Mouse (Mus musculus): ENCODE measurements around the gene Mad1l1.
A peak's percentile ranks its signal among the peaks of the same experiment; 100 is the strongest.

Gene Mad1l1

DNA sequence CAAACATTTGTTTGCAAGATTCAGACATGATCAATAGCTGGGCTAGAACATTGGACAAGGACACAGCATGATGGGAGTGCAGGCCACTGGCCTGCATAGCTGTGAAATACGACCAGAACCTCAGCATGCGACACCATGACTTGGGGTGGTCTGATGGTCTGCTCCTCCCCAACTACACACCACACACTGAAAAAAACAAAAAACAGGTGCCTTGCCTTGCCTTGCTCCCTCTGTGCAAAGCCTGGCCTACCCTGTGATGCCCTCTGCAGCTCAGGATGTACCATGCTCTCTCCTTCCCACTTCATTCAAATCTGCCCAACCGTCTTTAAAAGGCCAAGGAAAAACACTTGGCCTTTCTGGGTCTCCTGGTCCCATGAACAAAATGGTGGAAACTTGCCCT, 63.3 kb downstream of the Mad1l1 start:
- DNase-seq: no peak

DNA sequence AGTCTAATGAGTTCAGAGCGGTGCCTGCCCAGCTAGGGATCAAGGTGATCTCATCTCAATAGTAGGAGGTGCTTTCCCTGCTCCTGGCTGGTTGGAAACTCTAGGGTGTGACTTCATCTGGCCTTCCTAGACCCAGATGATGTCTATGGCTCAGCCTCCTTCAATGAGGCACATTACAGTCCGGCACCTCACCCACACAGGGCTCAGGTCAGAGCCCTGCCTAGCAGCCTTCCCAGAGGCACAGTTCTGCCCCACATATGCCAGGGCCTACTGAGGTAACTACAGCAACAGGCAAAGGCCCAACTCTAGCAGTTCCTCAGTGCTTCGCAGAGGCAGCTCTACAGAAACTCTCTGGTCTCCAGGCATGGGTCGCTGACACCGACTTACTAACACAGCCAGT, 63.9 kb downstream of the Mad1l1 start:
- DNase-seq: no peak

DNA sequence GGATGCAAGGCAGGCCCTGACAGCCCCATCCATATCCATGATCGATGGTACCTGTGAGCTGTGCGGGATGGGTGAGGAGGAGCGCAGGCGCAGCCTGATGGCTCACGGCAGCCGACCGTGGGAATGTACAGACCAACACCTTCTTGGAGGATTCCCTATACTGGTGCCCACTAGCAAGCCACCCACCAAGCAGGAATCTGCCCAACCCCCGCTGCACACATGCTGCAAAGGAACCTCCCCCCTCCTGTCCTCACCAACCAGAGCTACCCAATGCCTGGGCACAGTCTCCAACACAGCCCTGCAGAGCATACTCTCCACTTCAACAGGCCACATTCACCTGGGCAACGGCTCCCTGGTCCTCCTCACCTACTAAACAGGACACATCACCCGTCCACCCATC, 64.7 kb downstream of the Mad1l1 start:
- DNase-seq: no peak

DNA sequence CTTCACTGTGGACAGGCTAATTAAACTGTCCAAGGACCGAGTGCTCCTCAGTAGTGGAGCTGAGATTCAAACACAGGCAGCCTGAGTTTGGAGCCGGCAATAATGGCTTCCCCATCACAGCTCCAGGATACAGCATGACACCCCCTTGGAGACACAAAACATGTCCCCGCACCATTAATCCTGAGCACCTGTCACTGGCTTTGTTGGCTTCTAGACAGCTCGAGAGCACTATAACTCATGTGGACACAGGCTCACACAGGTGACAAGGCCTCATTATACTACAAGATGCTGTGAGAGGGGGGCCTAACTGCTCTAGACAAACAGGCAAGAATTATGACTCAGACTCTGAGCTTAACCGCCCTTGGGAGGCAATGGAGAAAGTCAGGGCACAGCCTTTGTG, 66.1 kb downstream of the Mad1l1 start:
- DNase-seq: no peak

DNA sequence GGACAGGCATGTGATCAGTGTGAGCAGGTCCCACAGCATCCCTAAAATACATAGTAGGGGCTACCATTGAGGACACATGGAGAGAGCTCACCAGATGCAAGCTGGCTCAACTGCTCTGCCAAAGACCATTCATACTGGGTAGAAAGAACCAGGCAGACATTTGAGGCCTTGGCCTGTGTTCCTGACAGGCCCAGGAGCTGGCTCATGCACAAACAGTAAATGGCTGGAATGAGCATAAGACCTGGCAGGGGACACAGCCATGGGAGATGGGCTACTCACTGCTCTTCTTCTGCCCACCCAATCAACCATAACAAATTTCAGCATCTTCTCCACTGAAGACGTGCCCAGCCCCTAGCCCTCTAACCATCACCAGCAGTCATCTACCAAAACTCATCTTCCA, 66.7 kb downstream of the Mad1l1 start:
- no peak for DNase-seq

DNA sequence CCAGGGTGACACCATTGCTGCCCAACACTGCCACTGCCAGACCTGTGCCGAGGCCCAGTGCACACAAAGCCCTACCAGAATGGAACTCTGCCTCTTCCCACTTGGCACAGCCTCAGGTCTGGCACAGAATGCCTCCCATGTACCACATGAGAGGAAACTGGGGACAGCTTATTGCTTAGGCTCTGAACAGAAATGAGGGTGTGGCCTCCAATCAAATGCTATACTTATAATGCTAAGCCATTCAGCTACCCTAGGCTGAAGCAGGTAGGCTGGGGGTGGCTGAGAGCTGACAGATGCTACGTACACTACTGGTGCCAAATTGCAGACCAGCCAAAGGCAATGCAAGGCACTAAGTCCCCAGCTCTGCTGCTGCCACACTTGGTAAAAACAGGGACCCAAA, 69.4 kb downstream of the Mad1l1 start:
- no peak for DNase-seq

DNA sequence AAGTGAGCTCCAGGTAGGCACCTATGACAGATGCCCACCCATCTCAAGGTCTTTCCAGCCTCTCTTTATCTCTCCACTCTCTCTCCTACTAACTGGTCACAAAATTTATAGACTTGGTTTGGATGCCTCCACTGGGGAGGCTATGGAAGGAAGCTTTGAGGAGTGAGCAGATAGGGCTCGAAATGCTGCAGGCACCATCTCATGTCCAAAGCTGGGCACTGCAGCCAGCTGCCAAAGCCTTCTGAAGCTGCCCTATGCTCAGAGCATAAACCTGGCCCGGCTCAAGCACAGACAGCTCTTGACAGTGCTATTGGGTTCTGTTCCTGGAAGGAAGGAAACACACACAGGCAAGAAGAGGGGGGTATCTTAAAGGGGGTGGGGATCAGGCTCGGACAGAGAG, 71.0 kb downstream of the Mad1l1 start:
- DNase-seq: no peak

DNA sequence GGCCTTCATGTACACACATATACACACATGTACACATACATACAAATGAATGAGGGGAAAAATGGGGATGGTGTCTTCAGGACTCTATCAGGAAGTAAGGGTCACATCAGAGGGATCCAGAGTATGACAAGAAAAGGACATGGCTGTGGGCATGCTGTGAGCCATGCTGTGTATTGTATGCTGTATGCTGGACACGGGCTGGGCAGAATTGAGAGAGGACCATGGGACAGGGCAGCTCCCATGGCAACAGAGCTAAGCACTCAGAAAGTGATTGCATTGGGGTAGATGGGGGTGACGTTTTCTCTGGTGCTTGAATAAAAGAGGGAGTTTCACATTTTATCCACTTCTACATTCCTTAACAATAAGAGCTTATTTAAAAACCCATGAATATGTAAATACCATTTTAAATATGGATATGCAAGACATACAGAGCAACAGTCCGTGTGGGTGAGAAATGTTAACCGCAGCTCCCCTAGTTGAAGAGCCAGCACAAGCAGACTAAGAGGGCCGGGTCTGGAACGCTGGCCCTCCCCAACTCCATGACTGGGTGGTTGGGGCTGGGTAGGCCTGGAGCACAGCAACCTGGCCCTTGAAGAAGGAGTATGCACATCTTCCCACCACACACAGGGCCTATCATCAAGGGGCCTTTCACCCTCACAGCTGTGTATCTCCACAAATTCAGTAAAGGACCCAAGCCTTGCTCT, 71.8 kb downstream of the Mad1l1 start:
- no peak for DNase-seq

DNA sequence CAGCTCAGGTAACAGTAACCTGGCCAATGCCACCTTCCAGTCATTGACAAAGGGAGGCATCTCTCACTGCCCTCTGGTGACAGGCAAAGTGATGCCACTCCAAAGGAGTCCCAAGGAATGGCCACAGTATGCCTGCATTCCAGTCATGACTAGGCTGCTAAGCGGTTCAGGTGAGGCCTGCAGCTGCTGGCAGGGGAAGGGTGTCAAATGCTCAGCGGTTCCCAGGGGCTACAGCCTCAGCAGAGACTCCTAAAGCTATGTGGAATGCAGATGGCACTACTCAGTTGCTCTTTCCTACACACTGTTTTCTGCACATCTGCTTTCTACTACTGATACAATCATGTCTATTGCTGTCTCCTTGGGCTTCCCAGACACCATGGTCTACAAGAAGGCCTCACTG, 73.3 kb downstream of the Mad1l1 start:
- no peak for DNase-seq

DNA sequence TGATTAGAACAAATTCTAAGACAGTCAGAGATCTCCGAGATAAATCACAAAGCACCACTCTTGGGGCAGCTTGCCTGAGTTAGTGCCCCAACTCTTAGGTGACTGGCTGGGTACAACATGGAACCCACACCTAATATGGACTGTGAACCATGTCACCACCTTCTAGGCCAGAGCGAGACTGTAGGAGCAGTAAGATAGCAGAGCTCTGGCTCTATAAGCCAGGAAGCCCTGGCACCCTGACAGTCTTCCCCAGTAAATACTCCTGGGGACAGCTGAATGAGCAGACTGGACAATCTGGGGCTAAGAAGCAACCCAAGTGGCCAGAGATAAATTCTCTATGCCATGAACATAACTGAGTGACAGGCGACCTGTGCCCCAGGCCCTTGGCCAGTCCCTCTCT, 81.1 kb downstream of the Mad1l1 start:
- no peak for DNase-seq

DNA sequence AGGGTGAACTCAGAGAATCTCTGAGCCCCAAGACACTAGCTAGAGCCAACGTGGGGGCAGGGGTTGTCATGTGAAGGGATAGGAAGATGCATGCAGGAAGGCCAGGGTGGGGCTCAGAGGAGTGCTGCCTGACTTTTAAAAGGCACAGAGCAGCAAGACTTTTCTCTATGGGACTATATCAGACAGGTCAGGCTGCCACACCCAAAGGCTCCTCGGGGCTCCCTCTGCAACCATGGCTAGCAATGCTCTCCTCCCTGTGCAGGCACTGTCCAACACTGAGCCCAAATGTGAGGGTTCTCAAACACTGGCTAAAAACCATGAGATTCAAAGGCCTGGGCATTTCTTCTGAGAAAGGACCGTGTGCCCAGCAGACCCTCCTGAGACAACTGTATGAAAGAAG, 82.5 kb downstream of the Mad1l1 start:
- DNase-seq: peak; percentile 23

DNA sequence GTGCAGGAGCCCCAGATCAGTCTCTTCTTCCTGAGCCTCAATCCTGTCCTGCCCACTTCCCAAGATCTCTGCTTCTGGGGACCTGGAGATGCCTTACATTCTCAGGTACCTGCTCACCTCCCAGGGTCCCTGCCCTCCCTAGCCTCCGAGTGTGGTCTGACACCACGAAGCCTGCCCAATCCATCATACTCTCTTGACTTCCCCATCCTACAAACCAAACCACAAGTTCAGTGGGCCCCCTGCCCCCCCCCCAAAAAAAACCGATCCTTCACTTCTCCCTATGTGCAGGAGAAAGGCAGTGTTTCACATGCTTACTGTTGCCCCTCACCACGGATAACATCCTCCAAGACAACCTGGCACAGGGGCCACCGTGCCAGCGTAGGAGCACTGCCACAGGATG, 90.5 kb downstream of the Mad1l1 start:
- DNase-seq: no peak

DNA sequence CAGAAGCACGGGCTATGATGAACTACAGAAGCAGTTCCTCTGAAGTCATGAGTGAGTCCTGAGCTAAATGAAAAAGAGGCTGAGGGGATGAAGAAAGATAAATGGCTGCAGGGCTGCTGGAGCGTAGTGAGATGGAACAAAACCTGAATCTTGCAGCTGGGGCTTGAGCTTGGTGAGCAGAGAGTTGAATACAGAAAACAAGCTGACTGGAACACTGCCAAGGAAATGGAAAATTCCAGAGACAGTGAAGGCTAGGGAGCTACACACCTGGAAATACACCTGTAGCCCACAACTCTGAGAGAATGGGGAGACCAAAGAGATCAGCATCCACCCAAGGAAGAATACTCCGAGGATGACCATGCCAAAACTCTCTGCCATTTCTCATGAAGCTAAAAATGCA, 93.0 kb downstream of the Mad1l1 start:
- no peak for DNase-seq

DNA sequence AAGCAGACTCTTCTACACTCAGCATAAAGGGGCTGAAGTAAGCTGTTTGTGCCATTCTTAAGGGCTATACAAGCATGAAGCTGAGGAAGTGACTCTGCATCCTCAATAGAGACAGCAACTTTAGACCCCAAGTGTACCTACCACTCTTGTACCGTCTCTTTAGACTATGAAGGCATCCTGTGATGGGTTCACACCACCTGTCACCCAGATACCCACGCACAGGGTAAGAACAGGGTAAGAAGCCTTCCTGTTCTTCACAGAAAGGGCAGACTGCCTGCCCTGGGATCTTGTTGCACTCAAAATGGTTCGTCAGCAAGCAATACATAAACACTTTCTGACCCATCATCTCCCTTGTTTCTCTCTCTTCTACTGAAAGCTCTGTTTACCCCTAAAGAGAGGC, 94.5 kb downstream of the Mad1l1 start:
- DNase-seq: no peak

DNA sequence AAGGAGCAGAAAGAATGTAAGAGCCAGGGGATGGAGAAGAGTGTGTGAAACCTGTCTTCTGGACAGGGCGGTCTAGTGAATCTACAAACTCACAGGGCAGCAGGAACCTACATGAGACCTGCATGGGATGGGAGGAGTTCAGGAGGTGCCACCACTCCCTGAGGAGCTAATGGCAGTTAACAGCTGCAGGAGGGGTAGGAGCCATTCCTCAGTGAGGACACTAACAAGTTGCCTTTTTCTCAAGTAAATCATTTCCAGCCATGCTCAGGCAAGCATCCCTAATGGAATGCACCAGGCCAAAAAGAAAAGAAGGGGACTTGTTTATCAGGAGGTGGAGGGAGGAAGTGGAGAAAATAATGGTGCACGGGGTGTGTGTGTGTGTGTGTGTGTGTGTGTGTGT, 95.5 kb downstream of the Mad1l1 start:
- no peak for DNase-seq

DNA sequence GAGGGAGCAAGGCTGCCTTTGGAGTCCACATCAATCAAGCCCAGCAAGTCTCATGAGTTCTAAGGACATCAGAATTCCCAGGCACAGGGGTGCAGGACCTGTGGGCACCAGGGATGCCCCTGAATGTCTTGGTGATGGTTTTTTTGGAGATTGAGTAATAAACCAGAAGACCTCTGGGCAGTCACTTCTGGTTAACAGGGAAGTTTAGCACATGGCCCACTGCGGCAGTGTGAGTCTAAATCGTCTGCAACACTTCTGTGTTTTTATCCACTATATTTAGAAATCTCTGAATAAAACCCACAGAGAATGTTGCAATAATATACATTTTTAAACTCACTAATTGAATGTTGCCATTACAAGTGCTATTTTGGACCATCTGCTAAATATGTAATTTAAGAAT, 96.2 kb downstream of the Mad1l1 start:
- no peak for DNase-seq

DNA sequence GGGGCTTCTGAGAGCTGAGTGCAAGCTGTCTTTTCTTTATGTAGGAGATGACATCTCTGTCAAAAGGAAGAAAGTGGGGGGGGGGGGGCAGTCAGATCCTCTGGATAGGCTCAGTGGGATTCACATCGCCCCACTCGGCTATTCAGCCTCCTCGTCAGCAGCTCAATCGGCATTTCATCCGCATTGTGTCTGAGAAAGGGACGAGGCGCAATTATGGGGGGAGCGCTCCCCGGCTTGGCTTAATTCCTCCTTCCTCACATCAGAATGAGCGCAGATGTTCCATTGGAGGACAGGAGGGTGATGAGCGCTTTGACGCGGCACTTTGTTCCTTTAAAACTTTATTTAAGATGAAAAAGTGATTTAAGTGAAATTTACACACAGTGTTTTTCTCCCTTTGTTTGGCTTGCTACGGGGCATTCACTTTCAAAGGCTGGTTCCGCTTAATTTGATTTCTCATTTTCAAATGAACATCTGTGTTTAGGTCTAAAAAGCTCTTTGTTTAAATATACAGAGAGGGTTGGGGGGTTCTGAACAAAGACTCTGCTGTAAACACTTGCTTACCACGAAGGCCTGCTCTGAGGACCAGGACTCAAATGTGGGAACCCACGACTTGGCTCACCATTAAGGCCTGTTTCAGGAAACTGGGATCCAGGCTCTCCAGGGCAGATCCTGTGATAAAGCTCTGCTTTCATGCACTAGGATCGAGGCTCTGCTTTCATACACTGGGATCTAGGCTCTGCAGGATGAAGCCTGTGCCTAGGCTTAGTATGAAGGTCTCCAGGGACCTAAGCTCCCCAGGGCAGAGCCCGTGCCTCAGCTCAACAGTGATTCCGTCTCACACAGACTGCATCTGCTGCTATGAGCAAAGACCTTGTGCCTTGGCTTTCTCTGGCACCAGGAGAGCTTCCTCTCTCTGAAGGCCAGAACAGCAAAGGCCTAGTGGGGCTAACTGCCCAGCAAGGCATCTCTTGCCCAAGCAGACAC, 98.0 kb downstream of the Mad1l1 start:
- DNase-seq: no peak

DNA sequence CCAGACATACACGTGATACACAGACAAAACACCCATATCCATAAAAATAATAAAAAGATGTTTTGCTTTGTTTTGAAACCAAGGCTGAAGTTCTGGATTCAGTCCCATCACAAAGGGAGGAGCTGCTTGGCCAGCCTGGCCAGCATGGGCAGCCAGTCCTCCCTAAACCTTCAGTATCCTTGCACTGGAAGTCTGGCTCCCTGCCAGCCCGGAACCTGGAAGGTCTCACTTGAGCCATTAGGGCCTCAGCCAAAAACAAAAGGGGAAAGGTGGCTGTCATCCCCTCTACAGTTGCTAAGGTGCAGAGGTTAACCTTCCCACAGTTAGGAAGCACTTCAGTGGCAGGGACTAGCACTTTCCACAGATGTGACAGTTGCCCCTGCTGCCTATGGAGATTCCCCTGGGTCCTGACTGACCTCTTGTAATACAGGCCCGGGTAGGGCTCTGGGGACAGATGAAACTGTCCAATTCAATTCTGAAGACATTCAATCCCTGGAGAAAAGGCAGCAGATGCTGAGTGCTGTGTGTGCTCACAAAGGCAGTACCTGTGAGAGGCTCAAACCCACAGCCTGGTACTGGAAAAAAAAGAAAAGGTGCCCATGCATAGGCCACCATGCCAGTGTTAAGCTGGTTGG, 100.2 kb downstream of the Mad1l1 start:
- no peak for DNase-seq

DNA sequence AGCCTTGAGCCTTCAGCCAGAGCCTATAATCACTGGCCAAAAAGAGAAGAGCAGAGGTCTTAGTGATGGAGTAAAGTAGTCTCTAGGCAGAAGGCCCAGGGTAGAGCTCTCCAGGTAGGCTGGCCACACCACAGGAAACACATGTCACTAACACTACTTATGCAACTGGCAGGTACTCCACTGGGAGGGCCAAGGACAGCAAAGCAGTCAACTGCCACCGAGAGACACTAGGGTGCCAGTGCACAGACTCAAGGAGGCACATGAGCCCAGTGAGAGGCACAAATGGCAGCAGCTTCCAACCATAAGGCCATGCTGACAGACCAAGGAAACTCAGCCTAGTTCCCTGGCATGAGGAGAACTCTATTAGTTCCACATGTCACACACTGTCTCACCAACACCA, 102.1 kb downstream of the Mad1l1 start:
- no peak for DNase-seq

DNA sequence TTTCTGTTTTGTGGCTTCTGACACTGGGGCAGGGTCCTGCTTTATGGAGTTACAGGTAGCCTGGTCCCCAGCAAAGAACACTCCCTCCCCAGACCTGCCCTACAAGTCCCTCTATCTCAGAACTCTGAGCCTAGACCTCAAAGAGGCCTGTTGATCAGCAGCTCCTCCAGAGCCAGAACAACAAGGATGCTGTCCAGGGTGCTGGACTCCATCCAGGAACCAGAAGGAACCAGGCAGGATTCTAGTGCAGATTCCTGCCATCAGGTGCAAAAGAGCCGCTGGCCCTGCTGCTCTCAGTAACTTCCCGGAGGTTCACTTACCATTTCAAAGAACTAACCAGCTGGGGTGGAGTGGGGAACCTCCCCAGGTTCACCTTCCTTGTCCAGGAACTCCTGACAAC, 103.5 kb downstream of the Mad1l1 start:
- DNase-seq: no peak

DNA sequence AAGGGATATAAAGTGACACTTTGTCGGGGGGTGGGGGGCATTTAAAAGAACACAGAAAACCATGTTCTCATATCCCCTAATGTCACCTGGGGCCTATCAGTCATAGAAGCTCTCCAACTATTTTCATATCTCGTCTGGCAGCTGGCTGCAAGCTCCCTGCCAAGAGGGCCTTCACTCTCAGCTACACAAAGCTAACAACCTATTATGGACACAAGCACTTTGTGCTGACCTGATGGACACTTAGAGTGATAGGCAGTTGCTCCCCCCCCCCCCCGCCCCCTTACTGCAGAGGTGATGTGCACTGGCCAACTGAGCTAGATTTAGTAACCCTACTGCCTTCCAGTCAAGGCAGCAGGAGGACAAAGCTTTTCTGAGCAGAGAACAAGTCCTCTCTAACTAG, 104.3 kb downstream of the Mad1l1 start:
- DNase-seq: no peak

DNA sequence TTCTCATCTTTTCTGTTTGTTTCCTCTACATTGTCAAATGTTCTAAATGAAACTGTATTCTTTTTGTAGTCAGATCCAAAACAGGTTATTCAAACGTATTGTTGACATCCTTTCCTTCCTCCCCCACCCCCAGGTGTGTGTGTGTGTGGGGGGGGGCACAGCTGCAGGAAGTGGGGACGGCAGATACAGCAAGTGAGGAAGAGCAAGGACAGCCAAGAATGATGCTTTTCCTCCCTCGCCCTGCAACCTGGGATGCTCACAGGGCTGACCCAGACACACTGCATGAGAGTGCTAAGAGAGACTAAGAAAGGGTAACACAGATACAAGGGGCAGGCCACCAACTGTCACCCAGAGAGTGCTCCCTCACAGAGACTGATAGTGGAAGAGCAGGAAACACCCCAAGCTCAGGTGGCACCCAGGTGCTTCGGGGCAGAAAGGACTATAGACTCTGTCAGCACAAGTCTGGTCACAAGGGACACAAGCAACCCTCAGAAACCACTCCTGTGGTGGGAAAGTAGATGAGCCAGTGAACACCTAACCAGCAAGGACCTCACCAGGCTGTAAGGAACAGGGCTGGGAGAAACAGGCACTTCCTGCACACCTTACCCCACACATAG, 105.8 kb downstream of the Mad1l1 start:
- DNase-seq: no peak

DNA sequence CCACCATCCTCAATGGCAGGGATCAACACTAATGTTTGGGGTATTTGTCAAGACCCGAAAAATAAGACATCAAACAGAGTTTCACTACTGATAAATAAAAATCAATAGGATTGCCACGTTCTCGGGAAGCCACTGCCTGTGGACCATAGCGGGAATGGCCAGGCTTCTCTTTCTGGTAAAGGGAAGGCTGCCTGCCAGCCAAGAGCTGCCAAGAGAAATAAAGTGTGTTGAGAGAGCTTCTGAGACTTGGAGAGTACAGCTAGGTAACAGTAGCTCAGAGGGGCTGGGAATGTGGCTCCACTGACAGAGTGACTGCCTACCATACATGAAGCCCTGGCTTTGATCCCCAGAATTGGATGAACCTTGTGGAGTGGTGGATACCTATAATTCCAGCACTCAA, 108.4 kb downstream of the Mad1l1 start:
- DNase-seq: no peak
